Mouse (Mus musculus): ENCODE results near the gene Dlx4.
A peak's percentile ranks its signal among the peaks of the same experiment; 100 is the strongest.

Dlx4 gene

DNA sequence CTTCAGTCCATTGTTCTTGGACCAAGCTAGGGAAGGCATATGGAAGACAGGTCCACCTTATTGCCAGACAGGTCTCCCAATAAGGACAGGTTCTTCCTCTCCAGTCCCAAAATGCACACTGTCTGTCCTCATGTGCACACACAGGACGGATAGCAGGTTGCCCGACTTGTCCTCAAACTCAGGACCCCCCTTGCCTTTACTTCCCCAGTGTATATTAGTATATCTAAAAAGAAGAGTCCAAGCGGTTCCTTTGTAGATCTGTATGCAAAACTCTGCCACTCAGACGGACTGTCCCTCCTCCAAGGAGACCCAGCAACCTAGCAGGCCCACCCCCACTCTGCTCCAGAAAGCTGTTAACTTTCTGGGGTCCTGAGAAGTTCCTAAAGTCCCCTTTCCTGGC lies 2.4 kb downstream of the Dlx4 start:
- DNase-seq (ENCODE audit: extremely low spot score, low spot score), result no peak

DNA sequence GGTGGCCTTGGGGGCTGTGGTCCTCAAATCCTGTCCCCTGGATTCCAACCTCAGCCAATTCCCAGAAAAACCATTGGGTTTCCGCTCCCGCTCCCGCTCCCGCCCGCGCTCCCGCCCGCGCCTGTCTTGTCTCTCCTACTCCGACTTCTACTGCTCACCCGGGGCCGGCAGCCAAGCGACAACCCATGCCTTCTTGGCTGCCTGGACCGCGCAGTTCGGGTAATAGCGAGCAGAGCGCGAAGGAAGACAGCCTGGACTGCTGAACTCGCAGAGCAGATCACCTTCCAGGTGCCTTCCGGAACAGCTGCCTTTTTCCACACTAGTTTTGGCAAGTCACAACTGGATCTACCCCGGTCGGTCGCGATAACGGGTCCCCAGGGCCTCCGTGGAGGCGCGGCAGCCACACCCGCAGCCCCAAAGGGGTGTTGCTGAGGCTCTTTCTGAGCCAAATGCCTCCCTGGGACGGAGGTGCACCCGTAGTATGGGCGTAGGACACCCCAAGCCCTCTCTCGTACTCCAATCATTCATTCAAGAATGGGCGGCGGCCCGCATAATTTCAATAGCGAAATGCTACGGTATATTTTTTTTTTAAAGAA lies 3.0 kb downstream of the Dlx4 start:
- peak; percentile 67 for DNase-seq (ENCODE audit: extremely low spot score, low spot score)

DNA sequence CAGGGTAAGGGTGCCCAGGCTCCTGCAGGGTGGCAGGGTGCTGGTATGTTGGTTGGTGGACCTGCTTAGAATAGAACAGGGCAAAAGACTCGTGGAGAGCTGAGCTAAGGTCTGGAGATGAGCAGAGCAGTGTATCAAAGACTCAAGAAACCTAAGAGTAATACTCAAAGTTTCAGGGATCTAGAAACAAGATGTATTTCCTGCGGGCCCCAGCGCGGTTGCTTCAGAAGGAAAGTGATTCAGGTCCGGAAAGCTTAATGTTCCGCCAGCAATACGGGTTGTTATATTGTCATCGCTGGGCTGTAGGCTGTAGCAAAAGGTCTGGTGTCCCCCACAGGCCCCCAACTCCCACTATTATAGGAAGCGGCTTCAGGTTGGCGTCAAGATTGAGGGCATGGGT lies 3.8 kb downstream of the Dlx4 start:
- DNase-seq (ENCODE audit: extremely low spot score, low spot score), result no peak

DNA sequence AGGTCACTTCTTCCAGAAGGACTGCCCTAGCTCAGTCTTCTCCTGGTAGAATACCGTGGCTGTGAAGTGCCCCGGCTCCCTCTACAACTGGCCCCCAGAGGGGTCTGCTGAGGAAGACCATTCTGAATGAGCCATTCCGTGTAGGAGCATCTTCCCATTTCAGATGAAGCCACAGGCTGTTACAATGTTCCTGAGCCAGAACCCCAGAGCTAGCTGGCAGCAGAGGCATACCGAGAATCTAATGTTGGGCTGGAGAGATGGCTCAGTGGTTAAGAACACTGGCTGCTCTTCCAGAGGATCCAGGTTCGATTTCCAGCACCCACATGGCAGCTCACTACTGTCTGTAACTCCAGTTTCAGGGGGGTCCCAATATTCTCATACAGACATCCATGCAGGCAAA lies 6.2 kb downstream of the Dlx4 start:
- DNase-seq (ENCODE audit: extremely low spot score, low spot score), result no peak

GRCm38 (mm10) chr11:95137281-95137680 lies 8.8 kb downstream of the Dlx4 start:
- DNase-seq (ENCODE audit: extremely low spot score, low spot score), result no peak

DNA sequence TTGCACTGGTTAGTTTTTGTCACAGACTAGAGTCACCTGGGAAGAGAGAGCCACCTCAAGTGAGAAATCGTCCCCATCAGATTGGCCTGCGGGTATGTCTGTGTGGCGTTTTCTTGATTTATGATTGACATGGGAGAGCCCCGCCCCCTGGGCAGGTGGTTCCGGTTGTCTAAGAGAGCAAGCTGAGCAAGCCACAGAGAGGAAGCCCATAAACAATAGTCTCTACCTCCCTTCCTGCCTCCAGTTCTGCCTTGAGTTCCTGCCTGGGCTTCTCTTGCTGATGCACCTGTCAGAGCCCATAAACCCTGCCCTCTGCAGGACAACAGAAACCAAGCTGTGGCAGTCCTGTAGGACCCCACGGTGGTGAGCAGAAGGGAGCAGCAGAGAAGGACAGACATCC lies 12.7 kb downstream of the Dlx4 start:
- DNase-seq (ENCODE audit: extremely low spot score, low spot score), result no peak

- no peak for DNase-seq (ENCODE audit: extremely low spot score, low spot score)
These were observed 15.3 kb downstream of the Dlx4 start for GRCm38 (mm10) chr11:95130668-95131252.

DNA sequence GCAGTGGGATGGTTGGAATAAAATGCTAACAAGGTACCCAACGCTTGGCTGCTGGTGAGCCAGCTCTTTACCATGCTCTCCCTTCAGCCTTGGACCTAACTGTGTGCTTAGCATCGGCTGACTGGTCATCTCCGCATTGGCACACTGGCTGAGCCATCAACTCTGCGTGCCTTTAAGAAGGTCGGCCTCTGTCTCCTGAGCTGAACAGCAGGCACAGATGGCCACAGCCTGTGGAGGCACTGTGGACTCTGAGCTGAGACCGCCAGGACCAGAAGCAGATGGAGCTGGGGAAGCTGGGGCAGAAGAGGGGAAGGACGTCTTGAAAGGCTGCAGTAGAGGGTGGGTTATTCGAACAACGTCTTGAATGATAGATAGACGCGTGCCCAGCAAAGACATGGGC lies 17.7 kb downstream of the Dlx4 start:
- no peak for DNase-seq (ENCODE audit: extremely low spot score, low spot score)

DNA sequence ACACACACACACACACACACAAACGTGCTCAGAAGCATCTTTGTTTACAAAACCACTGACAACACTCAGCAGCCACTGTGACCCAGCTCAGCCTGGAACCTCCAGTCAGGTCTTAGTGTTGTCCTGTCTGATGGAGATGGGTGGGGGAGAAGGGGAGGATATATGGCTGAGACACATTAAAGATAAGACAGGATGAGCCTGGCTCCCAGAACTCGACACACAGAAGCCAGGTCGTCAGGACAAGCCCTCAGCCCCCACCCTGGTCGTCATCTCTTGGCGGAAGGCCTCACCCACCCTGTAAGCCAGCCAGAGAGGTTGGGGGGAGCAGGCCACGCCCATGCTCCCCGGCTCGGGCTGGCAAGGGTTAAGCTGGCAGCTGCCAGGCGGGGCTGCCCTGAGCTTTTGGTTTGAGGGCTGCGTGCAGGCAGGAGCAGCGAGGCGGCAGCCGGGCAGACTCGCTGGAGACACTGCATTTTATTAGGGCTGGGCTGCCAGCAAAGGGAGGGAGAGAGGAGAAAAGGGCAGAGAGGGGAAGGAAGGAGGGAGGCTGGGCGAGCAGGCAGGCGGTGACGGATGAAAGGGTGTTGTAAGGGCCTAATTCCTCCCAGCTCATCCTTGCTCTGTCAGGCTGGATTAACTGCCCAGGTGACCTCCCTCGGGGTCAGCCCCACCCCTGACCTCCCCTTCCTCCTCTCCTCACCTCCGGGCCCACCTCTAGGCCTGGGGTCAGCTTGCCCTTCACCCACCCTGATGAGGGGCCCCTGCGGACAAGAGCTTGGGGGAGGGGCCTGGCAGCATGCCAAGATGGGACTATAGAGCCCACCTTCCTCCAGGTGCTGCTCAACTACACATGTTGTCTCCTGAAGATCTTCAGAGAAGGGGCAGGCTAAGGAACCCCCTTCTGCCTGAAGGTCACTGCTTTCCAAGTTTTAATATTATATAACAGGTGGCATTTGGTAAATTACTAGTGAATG lies 19.5 kb downstream of the Dlx4 start:
- DNase-seq (ENCODE audit: extremely low spot score, low spot score), result peak; percentile 20

- no peak for DNase-seq (ENCODE audit: extremely low spot score, low spot score)
These were observed 20.6 kb downstream of the Dlx4 start for GRCm38 (mm10) chr11:95125366-95125948.

DNA sequence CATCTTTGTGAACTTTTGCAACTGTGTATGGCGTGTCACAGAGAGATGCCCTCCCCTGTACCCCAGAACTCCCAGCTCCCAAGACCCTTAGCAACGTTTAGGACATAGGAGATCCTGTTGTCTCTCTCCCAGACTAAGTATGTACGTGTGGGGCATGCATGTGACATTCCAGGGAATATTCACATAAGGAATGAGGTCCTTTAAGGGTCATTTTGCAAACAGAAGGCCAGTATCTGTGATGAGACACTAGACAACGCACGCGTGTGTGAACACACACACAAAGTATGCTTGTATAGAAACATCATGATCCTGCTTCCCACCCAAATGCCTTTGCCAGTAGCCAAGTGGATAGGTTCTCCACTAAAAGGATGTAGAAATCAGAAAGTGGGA lies 24.0 kb downstream of the Dlx4 start:
- peak; percentile 37 for DNase-seq (ENCODE audit: extremely low spot score, low spot score)

- peak; percentile 60 for DNase-seq (ENCODE audit: extremely low spot score, low spot score)
These were observed 24.6 kb downstream of the Dlx4 start for GRCm38 (mm10) chr11:95121161-95122099.

DNA sequence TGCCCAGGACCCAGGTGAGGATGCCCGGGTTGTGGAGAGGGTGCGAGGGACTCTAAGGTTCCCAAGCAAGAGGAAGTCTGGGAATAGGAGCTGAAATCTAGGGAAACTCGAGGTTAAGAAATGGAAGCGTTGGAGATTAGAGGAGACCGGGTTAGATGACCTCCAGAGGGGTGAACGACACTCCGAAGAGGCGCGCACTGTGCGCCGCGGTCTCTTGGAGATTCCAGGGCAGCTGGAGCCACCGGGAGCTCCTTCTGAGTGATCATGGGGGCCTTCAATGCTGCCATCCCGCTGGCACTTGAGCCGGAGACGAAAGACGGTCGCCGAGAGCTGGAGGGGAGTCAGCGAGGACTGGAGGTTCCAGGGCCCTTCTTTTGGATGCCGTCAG lies 25.4 kb downstream of the Dlx4 start:
- peak; percentile 60 for DNase-seq (ENCODE audit: extremely low spot score, low spot score)

DNA sequence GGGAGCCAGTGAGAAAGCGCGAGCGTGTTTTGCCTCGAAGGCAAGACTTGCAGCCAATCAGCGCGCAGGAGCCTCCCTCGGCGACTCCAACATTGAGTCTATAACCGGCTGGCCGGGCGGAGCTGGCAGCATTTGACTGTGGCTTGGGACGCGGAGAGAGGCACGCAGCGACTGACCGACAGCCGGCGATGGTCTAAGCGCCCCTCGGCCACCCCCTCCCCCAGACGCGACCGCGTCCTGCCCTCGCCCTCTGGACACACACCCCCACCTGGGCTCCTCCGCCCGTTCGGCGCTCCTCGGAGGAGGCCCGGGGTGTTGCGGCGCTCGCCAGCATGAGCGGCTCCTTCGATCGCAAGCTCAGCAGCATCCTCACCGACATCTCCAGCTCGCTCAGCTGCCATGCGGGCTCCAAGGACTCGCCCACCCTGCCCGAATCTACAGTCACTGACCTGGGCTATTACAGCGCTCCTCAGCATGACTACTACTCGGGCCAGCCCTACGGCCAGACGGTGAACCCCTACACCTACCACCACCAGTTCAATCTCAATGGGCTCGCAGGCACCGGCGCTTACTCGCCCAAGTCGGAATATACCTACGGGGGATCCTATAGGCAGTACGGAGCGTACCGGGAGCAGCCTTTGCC lies 26.0 kb downstream of the Dlx4 start, which contains the start of gene Dlx3:
Gene Dlx3 (plus strand): TSS at position 130 of the 643 bp plus-strand sequence.
- peak; percentile 80 for DNase-seq (ENCODE audit: extremely low spot score, low spot score)

- peak; percentile 69 for DNase-seq (ENCODE audit: extremely low spot score, low spot score)
These were observed 27.6 kb downstream of the Dlx4 start for GRCm38 (mm10) chr11:95118505-95118904.

DNA sequence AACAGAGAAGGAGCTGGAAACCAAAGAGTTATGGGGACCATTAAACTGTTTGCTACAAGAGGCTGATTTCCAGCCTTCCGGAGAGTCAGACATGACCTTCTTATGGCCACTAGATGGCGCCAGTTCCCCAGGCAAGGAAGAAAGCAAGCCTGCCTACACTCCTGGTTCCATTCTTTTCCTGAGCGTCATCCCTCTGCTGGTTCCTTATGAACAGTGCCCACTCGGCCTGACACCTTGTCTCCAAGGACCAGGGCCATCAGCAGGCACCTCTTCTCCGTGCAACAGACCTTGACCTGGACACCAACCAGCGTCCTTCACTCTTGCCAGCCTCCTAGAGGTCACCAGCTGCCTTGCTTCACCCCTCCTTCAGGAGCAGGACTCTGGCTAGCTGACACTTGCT lies 29.0 kb downstream of the Dlx4 start:
- DNase-seq (ENCODE audit: extremely low spot score, low spot score), result peak; percentile 76

DNA sequence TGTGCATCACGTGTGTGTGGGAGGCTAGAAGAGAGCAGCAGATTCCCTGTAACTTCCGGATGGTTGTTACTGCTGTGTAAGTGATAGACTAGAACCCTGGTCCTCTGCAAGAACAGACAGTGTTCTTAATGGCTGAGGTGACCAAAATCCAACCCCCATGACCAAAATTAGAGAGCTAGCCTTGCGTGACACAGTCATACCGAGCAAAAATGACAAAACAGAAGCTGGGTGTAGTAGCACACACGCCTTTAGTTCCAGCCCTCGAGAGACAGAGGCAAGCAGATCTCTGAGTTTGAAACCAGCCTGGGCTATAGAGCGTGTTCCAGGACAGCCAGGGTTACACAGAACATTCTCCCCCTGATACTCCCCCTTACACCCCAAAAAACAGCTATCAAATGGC lies 36.0 kb downstream of the Dlx4 start:
- DNase-seq (ENCODE audit: extremely low spot score, low spot score), result no peak

- DNase-seq (ENCODE audit: extremely low spot score, low spot score), result no peak
These were observed 37.1 kb downstream of the Dlx4 start for GRCm38 (mm10) chr11:95109000-95109399.

DNA sequence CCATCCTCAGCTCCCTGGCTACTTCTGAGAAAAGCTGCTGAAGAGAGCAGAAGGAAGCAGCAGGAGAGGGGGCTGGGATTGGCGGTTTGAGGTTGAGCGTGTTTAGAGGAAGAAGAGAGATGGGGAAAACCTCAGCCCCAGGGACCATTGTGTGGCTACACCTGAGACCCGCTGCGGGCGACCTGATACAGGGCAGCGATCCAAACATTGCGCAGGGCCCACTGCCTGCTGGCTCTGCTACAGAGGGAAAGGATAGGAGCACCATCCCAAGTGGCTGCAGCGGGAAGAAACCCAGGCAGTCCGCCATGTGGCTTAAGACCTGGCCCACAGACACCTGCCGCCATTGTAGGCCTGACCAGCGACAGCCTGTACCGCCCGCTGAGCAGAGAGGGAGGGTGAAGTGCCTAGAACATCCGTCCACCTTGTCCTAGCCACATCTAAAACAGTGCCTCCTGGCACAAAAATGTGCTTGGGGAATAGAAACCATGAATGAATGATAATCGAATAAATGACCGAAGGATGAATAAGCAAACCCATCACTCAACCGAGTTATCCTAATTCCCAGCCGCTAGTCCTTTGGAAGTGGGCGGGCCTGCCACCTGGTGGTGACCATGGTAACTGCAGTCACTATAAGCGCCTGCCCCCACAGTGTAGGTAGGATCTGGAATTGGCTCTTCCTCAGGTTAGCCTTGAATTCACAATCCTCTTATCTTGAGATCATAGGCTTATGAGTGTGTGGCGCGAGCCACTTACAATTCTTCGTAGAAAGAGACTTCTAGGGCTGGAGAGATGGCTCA lies 39.4 kb downstream of the Dlx4 start:
- DNase-seq (ENCODE audit: extremely low spot score, low spot score), result peak; percentile 79

Data from neural tube, embryonic 10.5 days (tissue).